Mouse (Mus musculus) kidney, postnatal 36 days (tissue): ENCODE data around the gene Babam2.

Experiments used
- DNase-seq, 2 experiments: peaks; one replicate each; pipeline ENCODE4 v3.0.0; 2021 to 2022; ENCODE audit warnings: mixed read lengths in 2 of 2

Gene Babam2

GRCm38 (mm10) chr5:32008401-32008800 lies 310.9 kb downstream of the Babam2 start:
- DNase-seq, result no peak

- DNase-seq, result no peak
Measured at GRCm38 (mm10) chr5:32010056-32010455, 312.6 kb downstream of the Babam2 start.

DNA sequence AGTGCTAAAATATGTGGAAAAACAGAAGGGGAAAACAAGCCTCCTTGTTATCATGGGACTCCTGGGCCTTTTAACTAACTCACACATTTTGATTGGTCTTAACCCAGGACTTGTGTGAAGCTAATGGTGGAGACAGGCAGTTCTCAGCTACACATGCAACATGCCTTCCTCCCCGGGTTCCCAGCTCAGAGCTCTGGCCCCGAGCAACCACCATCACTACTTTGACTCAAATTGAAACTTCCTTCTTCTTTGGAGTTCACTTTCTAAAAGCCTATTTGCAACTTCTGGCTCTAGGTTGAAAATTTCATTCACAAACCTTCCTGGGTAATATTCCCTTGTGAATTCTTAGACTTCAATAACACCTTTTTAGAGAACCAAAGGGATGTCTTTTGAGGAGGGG lies 315.6 kb downstream of the Babam2 start:
- no peak for DNase-seq

DNA sequence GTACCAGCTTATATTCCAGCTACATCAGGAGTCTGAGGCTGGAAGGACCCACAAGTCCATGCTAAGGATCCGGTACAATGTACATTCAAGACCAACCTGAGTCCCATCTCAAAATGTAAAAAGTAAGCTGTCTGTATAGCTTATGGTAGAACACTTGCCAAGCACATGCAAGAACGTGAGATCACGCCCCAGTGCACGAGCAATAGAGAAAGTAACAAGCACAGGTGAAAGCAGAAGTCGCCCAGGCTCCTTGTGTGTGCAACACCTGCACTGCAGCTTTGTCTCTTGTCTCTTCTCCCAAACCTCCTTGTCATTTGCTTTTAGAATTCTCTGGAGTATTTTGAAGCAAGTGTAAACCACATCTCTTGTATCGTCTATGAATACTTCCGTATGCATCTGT lies 317.3 kb downstream of the Babam2 start:
- DNase-seq, result no peak

DNA sequence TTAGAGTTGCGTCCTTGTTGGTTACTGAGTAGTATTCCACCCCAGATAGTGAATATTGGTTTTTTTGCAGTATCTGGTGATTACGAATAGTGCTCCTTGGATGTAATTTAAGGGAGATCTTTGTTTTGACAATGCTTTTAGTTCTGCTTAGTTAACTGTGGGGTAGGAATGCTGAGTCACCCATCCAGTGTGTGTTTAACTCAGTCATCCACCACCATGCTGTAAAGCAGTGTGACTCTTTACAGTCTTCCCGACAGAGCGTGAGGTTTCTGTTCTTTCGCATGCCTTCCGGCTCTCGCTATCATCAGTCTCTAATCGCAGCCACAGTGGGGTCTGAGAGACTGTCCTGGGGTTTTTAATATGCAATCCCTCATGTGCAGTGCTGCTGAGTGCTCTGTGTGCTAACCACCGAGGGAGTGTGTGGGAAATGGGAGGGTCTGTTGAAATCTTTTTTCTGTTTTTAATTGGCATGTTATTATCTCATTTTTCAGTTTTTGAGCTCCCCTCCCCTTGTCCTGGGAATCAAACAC lies 318.5 kb downstream of the Babam2 start:
- DNase-seq, result no peak

DNA sequence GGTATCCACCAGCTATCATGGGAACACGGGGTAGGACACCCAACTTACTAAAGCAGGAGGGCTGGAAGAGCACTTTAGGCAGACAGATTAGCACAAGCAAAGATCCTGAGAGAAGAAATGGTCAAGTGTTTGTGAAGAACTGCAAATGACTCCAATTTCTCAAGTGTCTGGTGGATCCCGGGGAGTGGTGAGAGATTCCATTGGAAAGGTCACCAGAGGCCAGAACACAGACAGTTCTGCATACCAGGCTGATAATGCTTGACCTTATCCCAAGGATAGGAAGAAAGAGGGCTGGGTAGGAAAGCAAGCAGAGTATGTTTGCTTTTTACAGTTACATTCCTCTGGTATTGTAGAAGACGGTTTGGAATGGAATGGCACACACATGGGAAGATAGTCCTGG lies 320.2 kb downstream of the Babam2 start:
- no peak for DNase-seq

DNA sequence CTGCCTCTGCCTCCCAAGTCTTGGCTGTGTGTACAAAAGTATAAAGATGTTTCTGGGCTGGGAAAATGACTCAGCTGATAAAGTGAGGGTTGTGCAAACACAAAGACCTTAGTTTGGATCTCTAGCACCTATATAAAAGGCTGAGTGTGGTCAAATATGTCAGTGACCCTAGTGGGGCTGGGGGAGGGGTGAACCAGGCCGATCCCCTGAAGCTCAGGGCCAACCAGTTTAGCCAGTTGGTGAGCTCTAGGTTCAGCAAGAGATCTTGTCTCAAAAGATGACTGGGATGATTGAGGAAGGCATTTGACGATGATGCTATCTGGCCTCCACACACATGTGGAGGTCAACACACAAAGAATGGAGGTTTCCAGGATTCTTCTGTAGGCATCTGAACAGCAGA lies 320.8 kb downstream of the Babam2 start:
- DNase-seq, result no peak

- peak in 1 of 2 experiments; percentile 23 for DNase-seq
Measured at GRCm38 (mm10) chr5:32029834-32030433, 332.4 kb downstream of the Babam2 start.

DNA sequence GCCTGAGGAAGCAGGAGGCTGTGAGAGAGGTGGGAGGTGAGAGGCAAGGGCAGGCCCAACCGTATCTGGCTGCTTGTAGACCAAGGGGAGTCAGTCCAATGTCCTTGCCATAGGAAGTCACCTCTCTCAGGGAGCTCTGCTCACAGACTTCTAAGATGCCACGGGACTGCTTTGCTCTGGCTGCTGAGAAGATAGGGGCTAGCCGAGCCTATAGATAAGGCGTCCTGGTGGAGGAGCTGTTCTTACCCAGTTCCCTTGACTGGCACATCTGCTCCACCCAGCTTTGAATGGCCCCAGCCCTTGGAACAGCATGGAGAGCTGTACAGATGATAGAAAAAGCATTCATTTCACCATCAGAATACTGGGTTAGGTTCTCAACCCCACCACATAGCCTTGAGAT lies 335.7 kb downstream of the Babam2 start:
- DNase-seq, result no peak

GRCm38 (mm10) chr5:32033621-32034020 lies 336.1 kb downstream of the Babam2 start:
- no peak for DNase-seq

DNA sequence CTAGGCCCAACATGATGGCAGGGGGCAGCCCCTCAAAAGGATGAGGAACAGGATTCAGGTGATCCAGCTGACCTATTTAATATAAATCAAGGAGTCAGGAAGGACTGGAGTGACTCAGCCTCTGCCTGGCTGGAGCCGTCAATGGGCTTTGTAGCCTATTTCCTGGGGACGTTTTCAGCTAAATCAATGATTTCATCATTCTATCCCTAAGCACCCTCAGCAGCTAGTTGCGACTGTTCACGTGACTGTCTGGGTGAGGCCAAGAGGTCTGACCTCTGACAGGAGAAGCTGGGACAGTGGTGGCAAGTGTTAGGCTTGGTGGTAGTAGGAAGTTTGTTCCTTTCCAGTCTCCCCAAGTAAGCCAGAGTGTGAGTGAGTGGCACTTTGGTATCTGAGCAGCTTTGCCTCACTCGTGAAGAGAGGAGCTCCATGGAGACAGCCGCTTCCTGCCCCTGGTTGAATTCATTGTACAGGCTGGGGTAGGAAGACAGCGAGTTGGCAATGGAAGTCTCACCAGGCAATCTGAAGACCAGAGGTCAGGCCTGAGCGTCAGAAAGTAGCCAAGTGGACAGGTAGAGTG lies 337.1 kb downstream of the Babam2 start:
- DNase-seq, result peak in 1 of 2 experiments; percentile 12

GRCm38 (mm10) chr5:32035721-32036320 lies 338.3 kb downstream of the Babam2 start:
- no peak for DNase-seq

DNA sequence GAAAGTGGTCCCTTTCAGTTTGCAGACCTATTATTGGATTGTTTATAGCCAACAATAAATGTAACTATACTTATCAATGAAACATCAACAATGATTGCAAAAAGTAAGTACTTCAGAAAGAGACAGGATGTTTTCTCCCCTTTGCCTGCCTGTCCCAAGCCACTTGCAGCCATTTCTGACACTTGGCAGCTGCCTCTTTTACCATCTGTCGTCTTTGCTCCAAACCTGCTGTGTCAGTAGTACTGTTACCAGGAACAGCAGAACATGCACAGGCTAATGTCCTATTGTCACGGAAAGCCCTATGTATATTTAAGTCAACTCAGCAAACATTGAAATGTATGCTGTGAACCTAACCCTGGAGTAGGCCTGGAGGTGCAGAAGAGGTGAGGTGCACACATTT lies 339.4 kb downstream of the Babam2 start:
- no peak for DNase-seq

DNA sequence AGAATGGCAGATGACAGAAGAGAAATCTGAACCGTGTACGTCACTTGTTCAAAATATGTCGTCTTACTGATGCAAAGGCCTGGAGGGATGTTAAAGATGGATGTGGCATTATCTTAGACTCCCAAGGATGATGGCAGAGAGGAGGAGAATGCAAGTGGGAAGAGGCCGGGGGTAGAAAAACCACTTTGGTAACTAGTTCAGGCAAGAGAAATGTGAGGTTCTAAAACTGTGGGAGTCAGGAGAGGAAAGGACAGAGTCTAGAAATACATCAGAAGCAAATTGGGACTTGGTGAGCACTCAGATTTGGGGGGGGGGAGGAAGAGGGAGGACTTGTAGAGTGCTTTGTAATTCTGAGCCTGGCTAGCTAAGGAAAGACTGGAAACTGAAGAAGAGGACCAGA lies 340.1 kb downstream of the Babam2 start:
- DNase-seq, result no peak

- no peak for DNase-seq
Measured at GRCm38 (mm10) chr5:32038994-32039393, 341.5 kb downstream of the Babam2 start.

DNA sequence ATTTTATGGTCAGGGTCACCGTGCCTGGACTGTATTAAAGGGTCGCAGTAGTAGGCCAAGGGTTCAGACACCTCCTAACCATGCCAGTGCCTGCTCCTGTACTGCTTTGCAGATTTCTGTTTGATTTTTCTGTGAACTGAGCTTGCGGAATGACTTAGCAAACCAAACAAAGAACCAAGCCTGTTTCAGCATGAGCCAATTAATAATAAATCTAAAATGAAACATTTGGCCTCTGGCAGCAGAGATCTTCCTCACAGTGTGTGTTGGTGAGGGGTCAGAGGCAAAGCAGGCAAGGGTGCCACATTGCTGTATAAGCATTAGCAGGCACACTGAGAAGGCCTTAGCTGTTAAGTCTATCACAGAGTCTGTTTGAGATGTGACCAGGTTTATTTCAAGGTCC lies 342.0 kb downstream of the Babam2 start:
- DNase-seq, result no peak

- no peak for DNase-seq
Measured at GRCm38 (mm10) chr5:32043153-32043552, 345.7 kb downstream of the Babam2 start.

DNA sequence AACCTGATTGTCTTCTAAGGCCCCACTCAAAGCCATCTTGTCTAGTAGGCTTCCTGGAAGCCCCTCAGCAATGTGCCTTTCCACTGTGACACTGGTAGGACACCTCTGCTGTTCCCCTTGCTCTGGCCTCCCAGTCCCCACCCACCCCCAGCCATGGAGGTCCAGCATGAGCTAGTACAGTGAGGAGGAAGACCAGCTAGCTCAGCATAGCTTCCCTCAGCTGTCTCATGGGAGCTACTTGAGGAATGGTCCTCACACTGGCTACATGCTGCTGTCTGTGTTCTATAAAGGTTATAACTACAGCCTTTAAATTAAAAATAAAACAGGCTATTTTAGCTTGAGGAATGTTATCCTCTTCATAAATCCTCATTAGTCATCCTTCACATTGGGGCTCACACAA lies 346.5 kb downstream of the Babam2 start:
- DNase-seq, result no peak

DNA sequence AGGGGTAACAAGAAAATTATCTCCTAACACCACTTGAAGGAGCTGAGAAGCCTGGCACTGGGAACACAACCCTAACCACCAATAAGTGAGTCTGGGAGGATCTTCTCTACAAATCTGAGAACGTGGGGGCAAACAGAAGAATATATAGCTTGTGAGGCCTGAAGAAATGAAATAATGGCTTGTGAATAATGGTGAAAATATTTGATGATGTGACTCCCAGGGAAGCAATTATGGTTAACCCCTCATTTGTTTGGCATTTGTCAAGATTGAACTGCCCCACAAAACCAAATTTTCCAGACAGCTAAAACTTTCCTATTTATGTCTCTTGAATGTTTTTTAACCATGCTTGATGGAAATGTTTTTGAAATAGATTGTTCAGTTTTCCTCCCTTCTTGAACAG lies 354.4 kb downstream of the Babam2 start:
- DNase-seq, result no peak

- no peak for DNase-seq
Measured at GRCm38 (mm10) chr5:32052467-32052866, 355.0 kb downstream of the Babam2 start.

DNA sequence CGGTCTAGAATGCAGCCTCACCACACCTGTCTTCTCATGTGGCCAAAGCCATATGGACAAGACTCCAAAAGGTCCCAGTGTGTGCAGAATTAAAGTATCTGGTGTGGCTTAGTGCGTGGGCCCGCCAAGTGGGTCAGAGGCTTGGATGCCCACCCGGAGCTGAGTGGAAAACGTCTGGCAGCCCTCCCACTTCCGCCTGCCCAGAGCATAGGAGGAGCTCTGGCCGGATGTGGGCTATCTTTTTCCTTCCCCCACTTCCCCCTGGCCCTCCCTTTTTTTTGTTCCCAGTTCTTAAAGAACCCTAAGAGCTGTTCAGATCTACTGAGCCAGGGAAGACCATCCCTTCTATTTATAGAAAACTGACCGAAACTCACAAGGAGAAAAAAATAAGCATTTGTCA lies 356.0 kb downstream of the Babam2 start:
- no peak for DNase-seq

GRCm38 (mm10) chr5:32055676-32056075 lies 358.2 kb downstream of the Babam2 start:
- no peak for DNase-seq

DNA sequence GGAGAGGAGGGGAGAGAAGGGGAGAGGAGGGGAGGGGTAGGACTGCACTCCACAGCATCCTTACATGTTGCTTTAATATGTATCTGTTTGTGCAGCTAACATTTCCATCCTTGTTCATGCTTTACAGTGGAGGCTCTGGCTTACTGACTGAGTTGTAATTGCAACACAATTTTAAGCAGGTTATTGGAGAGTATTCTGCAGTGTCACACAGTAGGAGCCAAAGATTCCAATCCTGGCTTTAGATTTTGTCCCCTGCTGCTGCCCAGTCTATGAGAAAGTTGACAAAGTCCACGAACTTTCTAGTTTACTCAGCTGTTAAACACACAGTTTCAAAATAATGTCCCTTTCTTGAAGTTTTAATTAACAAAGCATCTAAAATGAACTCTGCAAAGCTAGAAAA lies 358.6 kb downstream of the Babam2 start:
- DNase-seq, result no peak

- no peak for DNase-seq
Measured at GRCm38 (mm10) chr5:32058481-32059253, 361.2 kb downstream of the Babam2 start.
